Mouse (Mus musculus): ENCODE results near the gene Nup160.

DNA sequence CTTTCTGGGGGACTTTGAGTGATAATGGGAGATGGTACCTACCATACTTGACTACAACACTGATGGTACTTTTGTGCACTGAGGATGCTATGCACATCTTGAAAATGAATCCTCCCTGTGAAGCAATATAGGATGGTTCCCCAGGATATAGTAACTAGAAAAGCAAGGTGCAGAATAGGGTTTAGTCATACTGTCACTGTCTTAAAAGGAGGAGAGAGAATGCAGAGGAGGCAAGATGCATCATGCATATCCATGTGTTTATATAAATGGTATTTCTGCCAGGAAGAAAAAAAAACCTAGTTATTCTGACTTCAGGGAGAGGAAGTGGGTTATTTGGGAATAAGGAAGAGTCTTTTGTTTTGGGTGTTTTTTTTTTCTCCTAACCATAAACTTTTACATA, 42.3 kb upstream of the Nup160 start:
- no peak for TF ChIP-seq CTCF (IDR thresholded peaks at IDR 0.05; ENCODE audit: control insufficient read depth, insufficient read depth, insufficient read length)
- no peak for TF ChIP-seq CEBPB (IDR thresholded peaks at IDR 0.05; ENCODE audit: low read depth)
- no peak for TF ChIP-seq MAX (IDR thresholded peaks at IDR 0.05)
- TF ChIP-seq FOSL1 (IDR thresholded peaks at IDR 0.05; ENCODE audit: insufficient read depth, low read length, poor library complexity, severe bottlenecking) = no peak
- no peak for TF ChIP-seq MYOD1 (IDR thresholded peaks at IDR 0.05; ENCODE audit: control insufficient read depth, insufficient read length, low read depth)
- no peak for TF ChIP-seq USF1 (IDR thresholded peaks at IDR 0.05; ENCODE audit: low read depth)
